Mouse (Mus musculus): ENCODE results near the gene Hcn4. TPM values are rescaled to one million over a fixed set of nuclear protein-coding genes. Genes with fewer than 3 reads are reported as not detected.

Gene Hcn4
- polyA plus RNA-seq (2012; rRNA removed; ENCODE audit: low replicate concordance) = 0.30 and 1.4 TPM in 2 replicates

GRCm38 (mm10) chr9:58823139-58823917 is at the start of gene Hcn4:
Gene Hcn4 (plus strand): TSS chr9:58823412.

Other genes starting within 250 kb of the Hcn4 start
- gene Nptn, start 241.2 kb upstream of the Hcn4 start, polyA plus RNA-seq (2012; rRNA removed; ENCODE audit: low replicate concordance) = 594 and 718 TPM in 2 replicates
- gene Rec114, start 79.4 kb upstream of the Hcn4 start, polyA plus RNA-seq (2012; rRNA removed; ENCODE audit: low replicate concordance) = 0.57 TPM in 1 of 2 replicates, not detected in the other
- gene Neo1, start 213.0 kb downstream of the Hcn4 start, polyA plus RNA-seq (2012; rRNA removed; ENCODE audit: low replicate concordance) = 15.8 and 54.7 TPM in 2 replicates